Mouse (Mus musculus) T-cell, adult 2 months (primary cell): ENCODE data around the gene Mapk8ip3.

ENCODE experiments used
- DNase-seq: peaks from one replicate; pipeline ENCODE4 v3.0.0; 2022; ENCODE audit warnings: low spot score

Gene Mapk8ip3

DNA sequence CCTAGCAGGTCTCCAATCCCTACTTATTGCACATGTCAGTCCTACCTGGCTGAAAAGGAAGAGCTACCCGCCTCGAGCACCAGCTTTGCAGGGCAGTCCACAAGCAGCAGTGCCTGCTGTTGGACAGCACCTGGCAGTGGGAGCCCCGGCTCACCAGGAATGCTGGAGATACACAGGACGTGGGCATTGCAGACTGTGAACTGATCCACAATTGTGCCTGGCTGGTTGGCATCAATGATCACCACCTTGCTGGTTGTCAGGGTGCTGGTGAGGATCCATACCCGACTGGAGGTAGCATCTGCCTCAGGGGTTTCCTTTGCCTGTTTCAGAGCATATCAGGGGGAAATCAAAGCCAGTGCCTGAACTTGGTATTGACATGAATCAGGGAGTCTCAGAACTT lies 34.7 kb downstream of the Mapk8ip3 start:
- no peak for DNase-seq

DNA sequence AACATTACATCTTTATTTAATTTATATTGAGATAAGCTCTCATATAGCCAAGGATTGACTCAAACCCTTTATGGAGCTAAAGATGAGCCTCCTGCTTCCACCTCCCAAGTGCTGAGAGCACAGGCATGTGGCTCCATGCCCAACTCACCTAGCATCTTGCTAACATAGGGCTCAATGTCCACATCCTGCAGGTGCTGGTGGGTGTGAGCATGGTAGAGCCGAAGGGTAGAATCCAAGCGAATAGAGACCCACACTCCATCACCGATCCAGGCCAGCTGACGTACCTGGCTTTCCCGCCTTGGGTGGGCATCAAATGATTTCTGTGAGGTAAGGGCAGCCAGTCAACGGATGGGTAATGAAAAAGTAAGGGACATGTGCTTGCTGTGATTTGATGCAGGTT lies 36.8 kb downstream of the Mapk8ip3 start:
- no peak for DNase-seq

DNA sequence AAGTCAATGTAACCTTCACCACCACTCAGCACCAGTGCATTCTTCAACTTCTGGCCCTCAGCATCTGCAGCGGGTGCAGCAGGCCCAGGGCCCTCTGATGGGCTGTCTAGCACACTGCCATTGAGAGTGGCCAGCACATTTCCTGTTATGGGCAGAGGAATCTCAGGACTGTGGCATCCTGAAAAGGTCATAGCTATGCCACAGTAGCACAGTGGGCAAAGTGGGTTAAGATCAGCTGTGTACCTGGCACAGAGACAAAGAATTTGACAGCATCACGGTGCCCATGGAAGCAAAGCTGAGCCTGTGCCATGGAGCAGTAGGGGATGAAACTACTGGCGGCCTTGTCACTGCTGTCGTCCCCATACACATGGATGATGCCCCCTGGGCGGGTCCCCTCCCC lies 37.6 kb downstream of the Mapk8ip3 start:
- DNase-seq: no peak

DNA sequence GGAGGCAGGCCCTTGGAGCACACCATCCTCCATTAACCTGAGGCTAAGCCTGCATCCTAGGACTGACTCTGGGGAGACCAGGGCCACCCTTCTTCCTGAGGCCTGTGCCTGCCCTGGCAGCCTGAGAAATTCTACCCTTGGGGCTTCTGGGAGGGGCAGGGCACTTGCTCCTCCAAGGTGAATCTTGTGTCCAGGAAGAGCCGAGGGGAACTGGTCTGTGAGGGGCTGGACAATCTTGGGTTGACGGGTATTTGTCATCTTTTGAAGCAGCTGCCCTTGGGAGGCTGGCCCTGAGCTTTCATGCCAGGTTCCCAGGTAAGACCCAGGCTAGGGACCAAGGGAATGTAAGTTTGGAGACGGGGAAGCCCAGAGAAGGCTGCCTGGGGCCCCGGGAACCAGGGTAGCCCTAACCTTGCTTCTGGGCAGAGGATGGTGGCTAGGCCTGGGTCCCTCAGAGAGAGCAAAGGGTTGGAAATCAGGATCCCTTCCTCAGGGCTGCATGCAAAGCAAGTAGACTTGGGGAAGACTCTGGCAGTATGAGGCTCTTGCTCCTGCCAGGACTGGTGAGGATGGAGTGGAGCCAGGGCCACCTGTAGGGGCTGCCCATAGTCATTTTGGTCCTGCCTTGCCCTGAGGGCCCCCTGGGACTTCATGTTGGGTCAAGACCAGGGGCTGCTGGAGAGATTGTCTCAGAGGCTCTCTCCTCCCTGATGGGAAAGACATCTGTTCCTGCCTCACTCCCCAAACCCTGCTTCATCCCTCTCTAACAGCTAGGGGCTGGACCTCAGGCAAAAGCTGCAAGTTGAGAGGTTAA lies 38.5 kb downstream of the Mapk8ip3 start:
- no peak for DNase-seq

DNA sequence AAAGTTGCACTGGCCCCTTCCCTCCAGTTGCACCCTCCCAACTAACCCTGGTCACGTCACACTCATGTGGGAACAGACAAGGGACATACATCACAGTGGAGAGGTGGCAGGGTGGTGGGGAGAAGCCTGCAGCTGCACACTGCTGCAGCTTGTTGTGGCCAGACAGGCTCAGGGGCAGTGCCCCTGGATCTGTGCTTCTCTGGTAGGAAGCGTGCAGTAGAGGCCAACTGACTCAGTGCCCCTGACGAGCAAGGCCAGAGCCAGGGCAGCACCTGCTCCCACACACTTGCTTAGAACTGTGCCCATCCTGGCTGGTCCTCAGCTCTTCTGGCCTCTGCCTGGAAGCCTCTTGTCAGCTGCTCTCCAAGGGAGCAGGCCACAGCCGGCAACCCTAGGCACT lies 39.2 kb downstream of the Mapk8ip3 start:
- DNase-seq: no peak

DNA sequence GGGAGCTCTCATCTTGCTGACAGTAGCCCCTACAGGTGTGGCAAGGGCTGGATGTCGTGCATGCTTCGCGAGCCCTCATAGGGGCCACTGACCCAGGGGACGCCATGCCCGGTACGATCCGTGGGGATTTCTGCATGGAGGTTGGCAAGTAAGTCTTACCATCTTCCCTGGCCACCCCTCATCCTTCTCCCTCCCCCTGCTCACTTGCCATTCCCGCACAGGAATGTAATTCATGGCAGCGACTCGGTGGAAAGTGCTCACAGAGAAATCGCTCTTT lies 39.8 kb downstream of the Mapk8ip3 start:
- DNase-seq: no peak

DNA sequence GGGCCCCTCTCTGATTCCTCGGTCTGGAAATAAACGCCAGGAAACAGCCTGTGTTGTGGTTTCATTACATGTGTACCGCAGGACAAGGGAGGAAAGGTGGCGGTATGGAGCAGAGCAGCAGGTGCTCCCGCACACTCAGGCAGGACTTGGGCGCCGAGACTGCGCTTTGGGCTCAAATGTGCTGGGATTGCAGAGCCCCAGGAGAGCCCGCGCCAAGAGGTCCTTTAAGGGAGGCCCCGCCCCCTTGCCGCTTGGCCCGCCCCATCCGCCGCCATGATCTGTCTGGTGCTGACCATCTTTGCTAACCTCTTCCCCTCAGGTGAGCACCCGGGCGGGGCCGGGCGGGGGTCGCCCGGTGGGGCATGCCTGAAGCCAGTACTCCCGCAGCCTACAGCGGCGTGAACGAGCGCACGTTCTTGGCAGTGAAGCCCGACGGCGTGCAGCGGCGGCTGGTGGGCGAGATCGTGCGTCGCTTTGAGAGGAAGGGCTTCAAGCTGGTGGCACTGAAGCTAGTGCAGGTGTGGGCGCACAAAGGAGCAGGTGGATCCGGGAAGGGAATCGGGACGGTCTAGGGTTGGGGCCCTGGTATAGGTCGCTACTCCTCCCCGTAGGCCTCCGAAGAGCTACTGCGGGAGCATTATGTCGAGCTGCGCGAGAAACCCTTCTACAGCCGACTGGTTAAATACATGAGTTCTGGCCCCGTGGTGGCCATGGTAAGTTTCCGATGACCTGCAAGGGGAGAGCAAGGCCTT lies 40.4 kb downstream of the Mapk8ip3 start, which contains the start of gene Nme3:
Gene Nme3, plus strand, starts transcription at position 260 of the 752 bp plus-strand sequence.
- peak; percentile 53 for DNase-seq

DNA sequence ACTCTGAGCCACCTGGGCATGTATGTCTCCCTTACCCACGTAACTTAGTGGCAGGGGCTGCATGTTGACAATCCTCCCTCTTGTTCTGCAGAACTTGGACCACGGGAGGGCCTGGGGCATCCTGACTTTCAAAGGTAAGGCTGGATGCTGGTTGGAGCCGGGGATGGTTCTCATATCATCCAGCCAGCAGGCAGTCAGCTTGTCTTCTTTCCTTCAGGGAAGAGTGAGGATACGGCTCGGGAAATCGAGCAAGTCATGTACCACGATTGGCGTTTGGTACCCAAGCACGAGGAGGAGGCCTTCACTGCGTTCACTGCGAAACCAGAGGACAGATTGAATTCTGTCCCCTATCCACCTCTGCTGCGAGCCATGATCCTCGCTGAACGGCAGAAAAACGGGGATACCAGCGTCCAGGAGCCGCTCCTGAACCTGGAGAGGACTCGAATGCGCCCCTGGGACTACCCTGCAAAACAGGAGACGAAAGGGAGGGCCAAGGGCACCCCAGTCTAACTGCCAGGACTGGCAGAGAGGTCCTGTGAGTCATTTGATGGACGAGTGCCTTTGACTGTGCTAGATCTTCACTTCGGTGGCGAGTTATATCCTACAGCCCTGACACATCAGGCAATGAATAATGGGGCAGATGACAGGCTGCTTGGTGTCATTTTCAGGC lies 41.1 kb downstream of the Mapk8ip3 start:
- no peak for DNase-seq

DNA sequence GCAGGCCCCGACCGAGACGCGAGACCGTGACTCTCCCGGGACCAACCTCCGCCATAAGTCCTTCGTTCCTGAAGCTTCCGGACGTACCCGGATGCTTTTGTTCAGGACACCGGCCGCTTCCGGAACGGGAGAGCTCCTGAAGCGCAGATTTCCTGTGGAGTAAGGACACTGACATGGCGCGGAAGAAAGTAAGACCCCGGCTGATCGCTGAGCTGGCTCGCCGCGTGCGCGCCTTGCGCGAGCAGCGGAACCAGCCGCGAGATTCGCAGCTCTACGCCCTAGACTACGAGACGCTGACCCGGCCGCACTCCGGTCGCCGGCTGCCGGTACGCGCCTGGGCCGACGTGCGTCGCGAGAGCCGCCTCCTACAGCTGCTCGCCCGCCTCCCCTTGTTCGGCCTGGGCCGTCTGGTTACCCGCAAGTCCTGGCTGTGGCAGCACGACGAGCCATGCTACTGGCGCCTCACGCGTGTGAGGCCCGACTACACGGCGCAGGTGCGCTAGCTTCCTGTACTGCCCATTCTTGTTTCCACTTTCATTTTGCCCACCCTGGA lies 41.7 kb downstream of the Mapk8ip3 start, which contains the start of the genes Eme2 and Mrps34:
Gene Eme2, minus strand, starts transcription at position 93 of the 553 bp plus-strand sequence.
Gene Mrps34, plus strand, starts transcription at position 122 of the 553 bp plus-strand sequence.
- DNase-seq: peak; percentile 77

DNA sequence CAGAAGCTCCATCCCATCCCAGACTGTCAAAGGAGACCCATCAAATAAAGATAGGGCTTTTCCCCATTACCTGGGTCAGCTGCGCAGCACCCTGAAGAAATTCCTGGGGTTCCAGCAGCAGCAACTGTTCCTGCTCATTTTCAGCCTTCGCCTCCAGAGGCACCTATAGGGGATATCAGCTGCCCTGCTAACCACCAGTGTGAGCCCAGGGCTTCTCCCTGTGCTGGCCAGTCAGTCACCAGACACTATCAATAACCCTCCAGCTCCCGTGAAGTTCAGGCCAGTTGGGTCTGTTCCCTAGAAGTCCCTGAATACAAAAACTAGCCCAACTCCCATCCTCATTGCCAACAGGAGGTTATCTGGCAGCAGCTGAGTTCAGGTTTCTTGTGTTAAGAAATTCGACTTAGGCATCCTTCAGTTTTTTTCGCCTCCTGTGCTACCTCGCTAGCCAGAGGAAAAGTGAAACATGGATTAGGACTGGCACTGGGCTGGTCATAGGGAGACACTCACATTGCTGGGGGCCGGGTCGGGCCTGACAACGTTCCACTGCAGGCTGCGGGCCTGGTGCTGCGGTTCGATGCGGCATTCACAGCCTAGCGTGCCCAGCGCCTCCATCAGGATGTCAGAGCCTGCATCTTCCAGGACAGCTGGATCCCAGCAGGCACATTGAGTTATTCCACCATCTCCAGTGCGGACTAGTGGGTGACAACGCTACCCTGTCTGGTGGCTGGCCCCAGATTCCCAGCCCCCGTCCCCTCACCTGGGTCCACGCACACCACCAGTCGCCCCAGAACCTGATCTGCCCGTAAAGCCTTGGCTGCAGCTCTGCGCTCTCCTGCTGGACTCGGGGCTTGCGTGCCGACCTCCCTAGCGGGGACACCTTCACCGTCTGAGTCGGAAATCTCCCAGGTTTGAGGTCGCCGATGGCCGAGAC lies 42.4 kb downstream of the Mapk8ip3 start:
- DNase-seq: no peak

DNA sequence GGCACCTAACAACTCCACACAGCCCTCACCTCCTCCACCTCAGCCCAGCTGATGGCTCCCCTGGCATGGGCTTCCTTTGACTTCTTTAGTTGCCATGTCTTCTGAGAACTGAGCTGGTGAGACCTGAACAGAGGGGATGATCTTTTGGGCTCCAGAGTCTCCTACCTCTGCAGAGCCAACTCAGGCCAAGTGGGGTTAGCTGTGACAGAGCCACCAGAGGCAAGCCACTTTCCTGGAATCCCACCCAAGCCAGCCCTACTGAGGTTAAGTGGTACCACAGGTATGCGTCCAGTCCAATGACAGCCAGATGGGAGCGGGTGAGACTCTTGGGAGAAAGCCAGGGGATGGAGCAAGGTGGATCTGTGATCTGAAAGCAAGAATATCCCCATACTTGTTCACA lies 43.5 kb downstream of the Mapk8ip3 start:
- no peak for DNase-seq

DNA sequence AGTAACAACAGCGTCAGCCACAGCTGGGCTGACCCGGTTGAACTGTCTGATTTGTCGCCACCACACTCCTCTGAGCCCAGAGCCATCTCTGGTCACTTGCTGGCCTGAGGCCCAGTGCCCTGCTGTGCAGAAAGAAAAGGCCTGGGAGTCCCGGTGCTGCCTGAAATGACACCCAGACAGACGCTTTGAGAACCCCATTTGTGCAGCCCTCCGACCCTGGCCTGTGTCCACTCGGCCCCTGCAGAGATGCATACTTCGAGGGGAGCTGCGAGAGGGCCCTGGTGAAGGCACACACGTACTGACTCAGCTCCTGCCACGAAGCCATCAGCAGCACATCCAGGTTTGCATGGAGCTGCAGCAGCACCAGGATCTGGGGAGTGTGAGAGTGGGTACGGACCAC lies 44.0 kb downstream of the Mapk8ip3 start:
- no peak for DNase-seq

DNA sequence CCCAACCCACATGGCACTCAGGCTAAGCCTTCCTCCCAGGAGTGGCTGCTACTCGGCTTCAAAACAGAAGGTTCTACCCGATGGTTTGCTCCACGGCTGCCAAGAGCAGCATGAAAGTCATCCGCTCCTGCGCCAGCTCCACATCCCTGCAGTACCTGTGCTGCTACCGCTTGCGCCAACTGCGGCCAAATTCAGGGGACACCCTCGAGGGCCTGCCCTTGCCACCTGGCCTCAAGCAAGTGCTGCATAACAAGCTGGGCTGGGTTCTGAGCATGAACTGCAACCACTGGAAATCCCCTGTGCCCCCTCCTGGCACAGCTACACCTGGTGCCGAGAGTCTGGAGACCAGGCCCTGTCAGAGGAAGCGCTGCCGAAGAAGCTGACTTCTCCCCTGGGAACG lies 45.5 kb downstream of the Mapk8ip3 start:
- DNase-seq: no peak

DNA sequence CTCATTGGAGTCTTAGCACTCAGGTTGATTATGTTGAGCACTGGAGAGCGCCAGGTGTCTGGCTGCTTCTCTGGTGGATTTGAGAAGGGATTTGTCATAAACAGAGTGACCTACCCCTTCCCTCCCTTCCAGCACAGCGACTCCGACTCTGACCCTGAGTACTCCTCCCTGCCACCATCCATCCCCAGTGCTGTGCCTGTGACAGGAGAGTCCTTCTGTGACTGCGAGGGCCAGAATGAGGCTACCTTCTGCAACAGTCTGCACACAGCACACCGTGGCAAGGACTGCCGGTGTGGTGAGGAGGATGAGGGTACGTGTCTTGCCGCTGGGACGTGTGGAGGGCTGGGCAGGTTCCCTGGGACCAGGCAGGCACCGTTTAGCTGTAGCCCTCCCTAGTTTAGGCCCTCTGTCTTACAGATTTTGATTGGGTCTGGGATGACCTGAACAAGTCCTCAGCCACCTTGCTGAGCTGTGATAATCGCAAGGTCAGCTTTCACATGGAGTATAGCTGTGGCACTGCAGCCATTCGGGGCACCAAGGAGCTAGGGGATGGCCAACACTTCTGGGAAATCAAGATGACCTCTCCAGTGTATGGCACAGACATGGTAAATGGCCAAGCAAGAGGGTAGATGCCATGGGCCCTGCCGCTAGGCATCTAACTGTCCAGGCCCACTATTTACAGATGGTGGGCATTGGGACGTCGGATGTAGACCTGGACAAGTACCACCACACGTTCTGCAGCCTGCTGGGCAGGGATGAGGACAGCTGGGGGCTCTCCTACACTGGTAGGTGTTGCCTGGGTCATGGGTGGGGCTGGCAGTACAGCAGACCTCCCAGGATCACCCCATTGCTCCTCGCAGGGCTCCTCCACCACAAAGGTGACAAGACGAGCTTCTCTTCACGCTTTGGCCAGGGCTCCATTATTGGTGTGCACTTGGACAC lies 46.4 kb downstream of the Mapk8ip3 start:
- DNase-seq: no peak

DNA sequence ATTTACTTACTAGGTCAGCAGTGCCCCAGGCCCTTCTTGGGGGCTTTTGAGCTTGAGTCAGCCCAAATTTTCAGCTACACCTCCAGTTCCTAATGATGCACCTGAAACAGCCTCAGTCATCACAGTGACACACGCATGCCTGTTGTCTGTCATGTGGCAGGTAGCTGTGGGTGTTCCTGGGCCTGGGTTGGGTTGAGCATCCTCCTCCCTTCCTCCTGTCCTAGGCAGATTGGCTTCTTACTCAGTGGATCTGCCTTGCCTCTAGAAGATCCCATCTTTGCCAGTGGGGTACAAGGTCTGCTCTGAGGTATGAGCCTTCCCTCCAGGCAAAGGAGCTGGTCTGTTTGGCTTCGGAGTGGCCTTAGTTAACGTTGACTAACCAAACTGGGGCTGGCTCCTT lies 47.9 kb downstream of the Mapk8ip3 start:
- DNase-seq: no peak

DNA sequence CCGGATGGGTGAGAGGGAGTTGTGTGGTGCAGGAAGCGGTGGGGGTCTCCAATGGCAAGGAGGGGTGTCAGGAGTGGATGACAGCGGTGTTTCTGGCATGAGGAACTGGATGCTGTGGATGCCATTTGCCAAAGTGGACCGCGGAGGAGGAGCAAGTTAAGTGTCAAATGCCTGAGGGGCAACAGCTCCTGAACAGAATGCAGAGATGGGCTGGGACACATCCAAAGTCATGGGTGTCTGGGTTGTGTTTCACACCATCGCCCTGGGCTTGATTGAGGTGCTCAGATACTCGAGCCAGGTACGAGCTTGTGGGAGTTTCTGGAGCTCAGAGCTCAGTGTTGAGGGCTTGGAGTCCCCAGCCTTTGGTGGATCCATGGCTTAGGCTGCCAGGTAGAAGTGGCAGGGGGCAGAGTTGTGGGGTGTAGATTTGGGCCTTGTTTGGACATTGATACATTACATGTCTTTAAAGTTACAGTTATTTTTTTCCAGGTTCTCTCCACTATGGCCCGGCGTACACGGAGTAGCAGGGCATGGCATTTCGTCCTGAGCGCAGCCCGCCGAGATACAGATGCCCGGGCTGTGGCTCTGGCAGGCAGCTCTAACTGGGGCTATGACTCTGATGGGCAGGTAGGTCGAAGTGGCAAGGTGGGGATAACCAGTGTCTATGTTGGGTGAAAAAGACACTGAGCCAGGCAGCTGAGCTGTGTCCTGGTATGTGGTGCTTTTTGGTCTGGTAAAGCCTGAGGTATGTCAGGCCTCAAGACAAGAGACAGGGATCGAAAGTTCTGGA lies 49.3 kb downstream of the Mapk8ip3 start:
- DNase-seq: no peak

DNA sequence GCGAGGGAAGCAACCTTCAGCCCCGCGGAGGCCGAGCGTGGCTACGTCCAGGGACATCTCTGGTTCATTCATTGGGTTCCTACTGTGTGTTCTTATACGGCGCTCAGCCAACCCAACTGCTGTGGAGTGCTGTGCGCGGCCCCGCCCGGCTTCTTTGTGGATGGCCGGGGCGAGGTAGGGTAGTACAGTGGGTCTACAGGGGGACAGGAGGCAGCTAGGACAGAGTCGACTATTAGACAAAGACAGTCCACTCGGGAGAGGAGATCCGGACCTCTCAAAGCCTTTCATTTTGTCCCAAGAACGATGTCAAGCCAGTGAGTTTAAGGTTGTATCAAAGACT lies 49.9 kb downstream of the Mapk8ip3 start:
- DNase-seq: no peak

DNA sequence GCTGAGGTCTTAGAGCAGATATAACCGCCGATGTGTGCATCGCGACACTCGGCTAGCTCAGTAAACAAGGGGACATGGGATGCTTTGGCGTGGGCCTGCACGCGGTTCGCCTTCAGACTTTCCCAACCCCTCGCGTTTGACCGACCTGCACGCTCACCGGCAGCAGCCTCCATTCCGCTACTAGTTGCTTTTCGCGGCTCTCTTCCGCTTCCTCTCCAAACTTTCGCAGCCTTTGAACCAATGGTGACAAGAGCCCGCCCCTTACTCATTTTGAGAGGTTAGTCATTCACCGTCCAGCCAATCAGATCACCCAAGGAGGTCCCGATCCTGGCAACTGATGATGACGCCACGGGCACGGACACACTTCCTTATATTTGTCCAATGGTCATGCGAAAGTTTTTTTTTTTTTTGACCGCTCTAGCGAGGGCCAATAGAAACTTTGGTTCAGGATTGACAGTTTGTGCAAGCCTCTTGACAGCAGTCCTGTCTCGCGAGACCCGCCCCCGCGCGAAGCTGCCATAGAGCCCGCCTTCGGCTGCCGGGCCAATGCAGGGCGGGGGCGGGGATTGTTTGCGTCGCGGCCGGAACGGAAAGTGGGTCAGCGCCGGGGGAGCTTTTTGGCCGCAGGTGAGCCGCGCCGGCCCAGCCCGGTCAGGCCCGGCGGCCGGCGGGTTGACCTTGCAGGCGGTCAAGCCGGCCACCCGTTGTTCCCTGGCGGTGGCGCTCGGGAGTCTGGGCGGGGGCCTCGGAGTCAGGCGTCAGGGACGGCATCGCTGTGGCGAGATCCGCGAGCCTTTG lies 50.4 kb downstream of the Mapk8ip3 start, which contains the start of the genes Nubp2 and Spsb3:
Gene Nubp2, minus strand, starts transcription at position 216 of the 798 bp plus-strand sequence.
Gene Spsb3, plus strand, starts transcription at position 510 of the 798 bp plus-strand sequence.
- DNase-seq: peak; percentile 99
